Mouse (Mus musculus) kidney, adult 9 months (tissue): ENCODE results near the gene A4gnt.
A peak's percentile ranks its signal among the peaks of the same experiment; 100 is the strongest.

ENCODE experiments used
- DNase-seq: peaks from one replicate; pipeline ENCODE4 v3.0.0; 2022

A4gnt gene

GRCm38 (mm10) chr9:99637227-99637626, 24.9 kb downstream of the A4gnt start:
- DNase-seq = no peak

GRCm38 (mm10) chr9:99637736-99638135, 25.4 kb downstream of the A4gnt start:
- DNase-seq = no peak

GRCm38 (mm10) chr9:99639957-99640356, 27.7 kb downstream of the A4gnt start:
- no peak for DNase-seq

- DNase-seq = no peak
Measured at GRCm38 (mm10) chr9:99645416-99645815, 33.1 kb downstream of the A4gnt start.

- no peak for DNase-seq
Measured at GRCm38 (mm10) chr9:99646102-99646501, 33.8 kb downstream of the A4gnt start.

GRCm38 (mm10) chr9:99660756-99661155, 48.5 kb downstream of the A4gnt start:
- no peak for DNase-seq

- peak; percentile 60 for DNase-seq
Measured at GRCm38 (mm10) chr9:99661606-99662166, 49.4 kb downstream of the A4gnt start.

- DNase-seq = peak; percentile 83
Measured at GRCm38 (mm10) chr9:99662406-99662805, 50.1 kb downstream of the A4gnt start.

GRCm38 (mm10) chr9:99662887-99663286, 50.6 kb downstream of the A4gnt start:
- DNase-seq = no peak

- peak; percentile 28 for DNase-seq
Measured at GRCm38 (mm10) chr9:99667596-99667995, 55.3 kb downstream of the A4gnt start.

- peak; percentile 39 for DNase-seq
Measured at GRCm38 (mm10) chr9:99671603-99672002, 59.3 kb downstream of the A4gnt start.
